Mouse (Mus musculus) right cerebral cortex, adult 2 months (tissue): ENCODE results near the gene Poc1b.

Experiments used
- DNase-seq, 2 experiments: peaks; one replicate each; pipeline ENCODE4 v3.0.0; 2021 to 2022; ENCODE audit warnings: low spot score in 2 of 2

Gene Poc1b

GRCm38 (mm10) chr10:99227968-99228864, 121.4 kb downstream of the Poc1b start:
- peak; percentile 26 to 56 for DNase-seq

DNA sequence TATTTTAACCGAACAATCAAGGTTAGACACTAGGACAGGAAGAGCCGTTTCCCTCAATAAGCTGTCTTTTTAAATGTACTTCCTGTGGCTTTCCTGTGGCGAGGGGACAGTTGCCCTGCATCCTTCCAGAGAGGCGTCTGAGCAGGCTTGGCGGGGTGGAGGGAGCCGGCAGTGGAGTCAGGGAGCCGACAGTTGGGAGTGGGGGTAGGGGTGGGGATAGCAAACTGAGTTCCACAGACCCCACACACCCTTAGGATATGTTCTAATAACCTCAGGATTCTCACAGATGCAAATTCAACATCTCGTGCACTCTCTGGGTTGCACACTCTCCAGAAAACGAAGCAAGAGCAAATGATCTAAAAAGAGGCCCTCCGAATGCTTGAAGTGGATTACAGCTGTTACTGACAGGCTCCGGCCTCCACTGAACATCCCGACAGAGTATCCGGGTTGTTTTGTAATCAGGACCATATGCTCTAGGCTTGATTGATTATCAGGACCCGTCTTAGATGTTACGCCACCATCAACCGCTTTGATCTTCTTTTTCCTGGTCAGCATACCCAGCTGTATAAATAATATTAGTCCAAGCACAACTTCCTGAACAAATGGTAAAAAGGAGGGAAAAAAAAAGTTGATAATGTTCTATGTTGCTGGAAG, 122.3 kb downstream of the Poc1b start:
- DNase-seq = no peak

DNA sequence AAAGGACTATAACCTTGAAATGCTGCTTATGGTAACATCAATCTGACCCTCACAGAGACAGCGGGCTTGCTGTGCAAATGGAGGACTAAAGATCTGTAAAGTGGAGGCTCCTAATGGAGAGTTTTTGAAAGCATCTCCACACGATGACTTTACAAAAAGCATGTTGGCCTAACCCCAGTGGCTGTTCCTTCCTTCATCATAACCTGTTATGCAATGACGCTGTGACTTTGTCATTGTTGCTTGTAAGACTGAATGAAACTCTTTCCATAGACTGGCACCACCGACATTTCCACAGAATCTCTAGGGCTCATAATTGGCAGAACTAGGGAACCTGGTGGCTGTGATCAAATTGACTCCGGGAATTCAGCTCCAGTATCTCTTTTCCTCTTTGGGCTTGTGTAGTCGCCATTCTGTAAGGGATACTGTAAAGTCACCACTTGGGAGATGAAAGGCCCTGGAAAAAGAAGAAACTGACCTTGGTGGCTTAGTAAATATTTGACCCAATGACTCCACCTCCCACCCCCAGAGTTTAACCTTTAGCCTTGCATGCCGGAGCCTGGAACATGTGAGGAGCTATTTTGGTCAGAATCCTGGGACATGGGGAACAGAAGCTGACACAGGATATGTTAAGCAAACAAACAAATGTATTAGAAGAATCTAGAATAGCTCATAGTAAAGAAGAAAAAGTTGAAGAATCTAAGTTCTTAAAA, 125.8 kb downstream of the Poc1b start:
- no peak for DNase-seq

DNA sequence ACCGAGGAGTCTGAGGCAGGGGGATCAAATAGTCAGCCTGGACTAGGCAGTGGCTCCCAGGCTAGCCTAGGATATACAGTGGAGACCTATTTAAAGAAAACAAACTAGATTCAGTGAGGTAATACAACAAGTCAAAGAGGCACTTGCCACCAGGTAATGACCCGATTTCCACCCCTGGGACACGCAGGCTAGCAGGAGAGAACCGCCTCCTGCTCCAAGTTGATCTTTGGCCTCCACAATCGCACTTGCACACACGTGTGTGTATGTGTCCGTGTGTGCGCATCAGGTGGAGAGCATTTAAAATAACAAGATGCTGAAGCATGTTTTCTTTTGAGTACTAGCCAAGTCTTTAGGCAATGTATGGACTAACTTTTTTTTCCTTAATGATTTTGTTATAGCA, 127.5 kb downstream of the Poc1b start:
- DNase-seq = no peak

DNA sequence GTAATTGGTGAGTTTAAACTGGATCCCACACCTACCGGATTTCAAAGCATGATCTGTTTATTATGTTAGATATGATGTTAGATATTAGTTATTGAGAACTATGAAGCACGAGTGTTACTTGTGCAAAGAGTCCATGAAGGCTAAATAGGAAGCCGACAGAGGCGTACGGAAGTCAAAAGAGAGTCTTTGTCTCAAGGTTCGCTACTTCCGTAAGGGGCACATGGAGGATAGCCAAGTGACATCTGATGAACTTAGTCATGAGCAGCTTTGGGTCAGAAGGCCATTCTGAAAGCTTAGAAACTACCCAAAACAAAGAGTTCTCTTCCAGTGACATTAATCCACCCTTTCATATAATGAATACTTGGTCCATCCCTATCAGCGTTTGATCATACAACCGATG, 128.2 kb downstream of the Poc1b start:
- no peak for DNase-seq

DNA sequence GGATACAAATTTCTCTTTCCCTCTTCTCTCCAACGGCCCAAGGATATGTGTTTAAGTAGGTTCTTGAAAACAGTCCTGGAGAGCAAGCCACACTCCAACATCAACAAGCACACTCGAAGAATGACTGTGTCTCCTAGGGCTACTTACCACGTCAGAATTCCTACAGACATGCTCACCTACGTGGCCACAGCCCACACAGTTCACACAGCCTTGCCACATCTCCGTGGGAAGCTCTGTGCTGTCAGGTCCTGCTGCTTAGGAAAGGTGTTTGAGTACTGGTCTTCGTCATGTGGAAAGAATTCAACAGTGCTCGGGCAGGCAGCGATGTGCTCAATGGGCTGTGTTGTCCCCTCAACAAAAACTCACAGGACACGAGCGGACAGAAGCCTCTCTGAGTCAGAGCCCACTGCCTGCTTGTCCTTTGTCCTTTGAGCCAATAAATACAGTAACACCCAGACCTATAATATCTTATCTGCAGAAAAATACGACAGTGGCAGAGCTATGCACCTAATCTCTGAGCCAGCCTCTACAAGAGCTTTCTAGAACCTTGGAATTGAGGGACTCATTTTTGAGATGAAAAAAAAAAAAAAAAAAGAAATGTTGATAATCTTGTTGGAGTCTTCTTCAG, 130.5 kb downstream of the Poc1b start:
- DNase-seq = no peak

DNA sequence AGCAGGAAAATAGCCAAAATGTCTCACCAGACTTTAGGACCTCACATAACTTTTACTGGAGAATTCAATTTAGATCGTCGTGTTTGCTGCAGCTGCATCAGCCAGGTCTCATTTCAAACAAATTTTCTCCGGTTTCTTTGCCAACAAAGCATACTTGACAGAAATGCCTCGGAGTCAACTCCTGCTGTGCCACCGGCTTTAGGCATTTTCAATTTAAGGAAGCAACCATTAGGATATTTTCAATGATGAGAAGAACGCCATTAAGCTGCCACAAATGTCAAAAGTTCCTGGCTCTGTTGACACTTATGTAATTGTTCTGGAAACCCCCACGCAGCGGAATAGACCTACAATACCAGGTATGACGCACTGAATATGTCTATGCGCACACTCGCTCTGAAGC, 131.7 kb downstream of the Poc1b start:
- no peak for DNase-seq

DNA sequence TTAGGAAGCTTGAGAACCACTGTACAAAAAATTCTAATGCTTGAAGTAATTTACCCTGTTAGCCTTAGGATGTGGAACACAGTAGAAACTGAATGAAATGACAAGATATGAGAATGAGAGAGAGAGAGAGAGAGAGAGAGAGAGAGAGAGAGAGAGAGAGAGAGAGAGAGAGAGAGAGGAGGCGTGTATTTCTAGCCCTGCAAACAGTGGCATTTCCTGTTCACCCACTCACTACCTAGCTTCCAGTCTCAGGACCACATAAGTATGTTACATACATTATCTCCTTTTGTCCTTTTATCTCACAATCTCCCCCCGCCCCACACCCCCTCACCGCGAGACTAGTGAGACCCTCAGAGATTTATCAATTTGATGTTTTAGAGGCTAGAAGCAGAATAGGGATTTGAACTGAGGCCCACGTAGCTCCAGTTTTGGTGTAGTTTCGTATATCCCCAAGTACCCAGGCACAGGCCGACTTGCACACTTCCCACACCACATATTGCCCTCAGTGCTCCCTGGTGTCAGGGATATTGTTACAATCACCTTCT, 134.5 kb downstream of the Poc1b start:
- DNase-seq = no peak

GRCm38 (mm10) chr10:99241829-99242711, 135.2 kb downstream of the Poc1b start:
- peak; percentile 72 to 78 for DNase-seq

- no peak for DNase-seq
These were observed 135.9 kb downstream of the Poc1b start for GRCm38 (mm10) chr10:99242721-99243120.

DNA sequence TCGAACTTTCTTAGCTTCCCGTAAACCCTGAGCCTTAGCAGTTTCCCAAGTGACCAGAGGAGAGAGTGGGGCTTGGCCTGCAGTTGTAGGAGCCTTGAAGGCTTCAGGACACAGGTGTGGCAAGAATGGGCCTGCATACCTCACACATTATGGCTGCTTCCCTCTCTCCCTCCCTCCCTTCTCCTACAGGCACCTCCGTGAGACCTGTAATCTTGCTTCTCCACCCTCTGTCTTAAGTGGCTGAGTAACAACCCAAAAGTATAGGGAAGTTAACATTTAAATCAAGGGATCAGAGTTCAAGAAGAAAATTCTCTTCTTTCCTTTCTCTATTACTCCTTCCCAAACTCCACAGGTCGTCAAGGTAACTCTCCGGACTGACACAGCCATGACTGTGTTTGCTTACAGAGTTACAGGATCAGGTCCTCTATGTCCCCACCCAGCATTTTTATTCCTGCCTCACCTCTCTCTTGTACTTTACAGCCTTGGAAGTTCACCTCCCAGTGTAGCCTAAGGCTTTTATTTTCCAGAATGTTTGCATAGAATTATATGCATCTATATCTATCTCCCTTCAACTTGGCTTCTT, 137.2 kb downstream of the Poc1b start:
- no peak for DNase-seq

DNA sequence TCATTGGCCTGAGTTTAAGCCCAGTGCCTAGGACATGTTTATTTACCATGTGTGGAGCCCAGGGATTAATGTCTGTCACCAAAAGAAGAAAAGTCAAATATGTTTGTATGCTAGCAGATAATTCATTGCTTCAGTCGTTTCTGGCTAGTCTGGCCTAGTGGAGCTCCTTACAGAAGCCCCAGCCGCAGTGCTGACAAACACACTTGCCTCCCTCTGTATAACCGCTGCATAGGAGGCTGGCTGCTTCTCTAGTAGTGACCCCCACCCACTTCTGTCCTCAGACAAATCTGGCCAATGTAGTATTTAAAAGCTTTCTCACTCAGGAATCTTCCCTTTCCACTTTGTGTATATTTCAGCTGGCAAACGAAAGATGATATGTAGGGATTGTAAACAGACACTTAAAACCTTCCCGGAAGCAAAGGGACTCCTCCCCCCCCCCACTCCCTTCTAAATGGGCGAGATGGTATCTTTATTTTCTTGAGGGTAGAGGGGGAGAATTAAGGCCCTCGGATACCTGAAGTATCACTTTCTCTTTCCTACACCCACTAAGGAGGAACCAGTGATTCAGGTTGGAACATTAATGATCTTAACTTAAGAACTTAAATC, 137.9 kb downstream of the Poc1b start:
- DNase-seq = no peak

- DNase-seq = no peak
These were observed 140.1 kb downstream of the Poc1b start for GRCm38 (mm10) chr10:99246797-99247508.
